Mouse (Mus musculus) myocyte (in vitro differentiated cells): ENCODE data around the gene Zfp512b. TPM values are rescaled to one million over a fixed set of nuclear protein-coding genes. Genes with fewer than 3 reads are reported as not detected.

Source experiments
- H3K27me3 ChIP-seq: one replicate; pipeline ENCODE4 v1.6.1; 2011; ENCODE audit not compliant: control insufficient read depth, insufficient read depth, insufficient read length
- H3K36me3 ChIP-seq: one replicate; pipeline ENCODE4 v1.6.1; 2011; ENCODE audit not compliant: control insufficient read depth, insufficient read depth
- H3K4me2 ChIP-seq: one replicate; pipeline ENCODE4 v1.6.1; 2011; ENCODE audit warnings: low read depth, control low read depth
- H3K4me3 ChIP-seq: one replicate; pipeline ENCODE4 v1.5.1; 2011; ENCODE audit warnings: mild to moderate bottlenecking, control low read depth, moderate library complexity
- H3K79me2 ChIP-seq: one replicate; pipeline ENCODE4 v1.6.1; 2011; ENCODE audit not compliant: control insufficient read depth, insufficient read depth
- H3ac ChIP-seq: one replicate; pipeline ENCODE4 v1.6.1; 2011; ENCODE audit not compliant: control insufficient read depth, insufficient read length
- CEBPB ChIP-seq: IDR thresholded peaks from 2 replicates; pipeline ENCODE4 v1.6.1; 2011; ENCODE audit warnings: mild to moderate bottlenecking, moderate library complexity; ENCODE audit not compliant: poor library complexity, insufficient read depth, severe bottlenecking
- E2F4 ChIP-seq: IDR thresholded peaks from one replicate; pipeline ENCODE4 v1.6.1; 2011; ENCODE audit warnings: mild to moderate bottlenecking, control low read depth, moderate library complexity; ENCODE audit not compliant: insufficient read depth
- MAX ChIP-seq: IDR thresholded peaks from one replicate; pipeline ENCODE4 v1.6.1; 2011; ENCODE audit warnings: low read depth, mild to moderate bottlenecking, control low read depth
- MYOD1 ChIP-seq, 3 experiments: IDR thresholded peaks; one replicate each; pipeline ENCODE4 v1.6.1; 2011; ENCODE audit warnings: control low read depth in 2 of 3, low read depth in 2 of 3, mild to moderate bottlenecking in 2 of 3, moderate library complexity in 1 of 3; ENCODE audit not compliant: insufficient read length in 2 of 3, control insufficient read depth in 1 of 3
- MYOG ChIP-seq, 3 experiments: IDR thresholded peaks; one replicate each; pipeline ENCODE4 v1.6.1; 2011; ENCODE audit warnings: control low read depth in 2 of 3, low read depth in 2 of 3, mild to moderate bottlenecking in 2 of 3; ENCODE audit not compliant: insufficient read length in 2 of 3, control insufficient read depth in 1 of 3, insufficient read depth in 1 of 3
- POLR2A ChIP-seq: IDR thresholded peaks from one replicate; pipeline ENCODE4 v1.6.1; 2011; ENCODE audit warnings: low read depth, mild to moderate bottlenecking, control low read depth, moderate library complexity; ENCODE audit not compliant: insufficient read length
- POLR2AphosphoS2 ChIP-seq: IDR thresholded peaks from one replicate; pipeline ENCODE4 v1.6.1; 2011; ENCODE audit warnings: low read depth, control low read depth; ENCODE audit not compliant: insufficient read length
- REST ChIP-seq: IDR thresholded peaks from one replicate; pipeline ENCODE4 v1.6.1; 2011; ENCODE audit warnings: mild to moderate bottlenecking, control low read depth, moderate library complexity; ENCODE audit not compliant: insufficient read depth, insufficient read length
- SRF ChIP-seq: IDR thresholded peaks from one replicate; pipeline ENCODE4 v1.6.1; 2011; ENCODE audit warnings: low read depth; ENCODE audit not compliant: control insufficient read depth, insufficient read length
- TCF12 ChIP-seq: IDR thresholded peaks from one replicate; pipeline ENCODE4 v1.6.1; 2011; ENCODE audit warnings: mild to moderate bottlenecking, control low read depth; ENCODE audit not compliant: poor library complexity, insufficient read depth, severe bottlenecking
- TCF3 ChIP-seq: IDR thresholded peaks from one replicate; pipeline ENCODE4 v1.6.1; 2011; ENCODE audit warnings: low read depth, control low read depth; ENCODE audit not compliant: insufficient read length
- USF1 ChIP-seq: IDR thresholded peaks from one replicate; pipeline ENCODE4 v1.6.1; 2011; ENCODE audit warnings: low read depth, mild to moderate bottlenecking, control low read depth, moderate library complexity
- polyA plus RNA-seq: library from polyadenylated mRNA; unstranded; fragments of >200 nt; fragmentation: generic; extraction: Trizol; gene quantifications from one replicate; pipeline ENCODE4 v1.2.1, GENCODE M21; 2012; ENCODE audit warnings: missing spikeins

Zfp512b gene
- polyA plus RNA-seq, 1 experiment: 7.0 TPM

- no peak for TF ChIP-seq USF1
- no peak for TF ChIP-seq POLR2A
- peak; percentile 33 for TF ChIP-seq SRF
- no peak for TF ChIP-seq CEBPB
- no peak for TF ChIP-seq MAX
- no peaks in the 10 kb centered on the region for H3K79me2 ChIP-seq
- no peaks in the 10 kb centered on the region for H3K36me3 ChIP-seq
- no peaks in the 10 kb centered on the region for H3K27me3 ChIP-seq
- H3ac ChIP-seq: peak overlapping the region; percentile 92
- peak overlapping the region; percentile 38 for H3K4me3 ChIP-seq
- H3K4me2 ChIP-seq: peak overlapping the region; percentile 93
Measured at GRCm38 (mm10) chr2:181593042-181593421, 429 bp upstream of the Zfp512b start.

DNA sequence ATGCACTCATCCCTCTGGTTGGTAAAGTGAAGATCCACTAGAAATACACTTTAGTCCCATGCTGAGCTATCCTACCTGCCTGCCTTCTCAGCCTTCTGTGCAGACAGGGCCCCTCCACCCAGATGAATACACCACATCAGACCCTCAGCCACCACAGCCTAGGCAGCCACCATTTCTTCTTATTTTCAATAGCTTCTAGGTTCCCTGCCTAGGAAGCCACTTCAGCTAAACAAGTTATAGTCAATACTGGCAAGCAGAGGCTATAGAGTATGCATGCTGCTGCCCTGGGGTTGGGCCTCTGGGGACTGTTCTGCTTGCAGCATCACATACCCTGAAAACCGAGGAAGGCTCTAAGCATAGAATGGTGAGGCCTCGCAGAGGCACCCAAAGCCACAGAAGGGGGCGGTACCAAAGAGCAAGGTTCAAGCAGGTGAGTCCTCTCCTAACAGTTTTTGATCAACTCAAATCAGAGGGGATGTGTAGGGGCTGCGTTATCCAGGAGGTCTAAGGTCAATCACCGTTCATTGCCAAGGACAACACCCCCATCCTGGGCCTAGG is 996 bp downstream of the Zfp512b start, which contains the start of gene Prpf6:
Prpf6 (plus strand) TSS at position 341 of the 558 bp plus-strand sequence.
- Histone ChIP-seq H3K4me3 (peak within 1 kb of the TSS; percentile 38), H3K27me3 (no peaks in the 10 kb centered on the region), H3K4me2 (peak within 1 kb of the TSS; percentile 93), H3K79me2 (no peaks in the 10 kb centered on the region), H3K36me3 (no peaks in the 10 kb centered on the region), H3ac (peak within 1 kb of the TSS; percentile 92)
- no peak for TF ChIP-seq TCF3
- TF ChIP-seq POLR2A: no peak
- no peak for TF ChIP-seq CEBPB
- no peak for TF ChIP-seq POLR2AphosphoS2
- TF ChIP-seq REST: no peak
- TF ChIP-seq E2F4: no peak
- TF ChIP-seq MYOD1 (IDR thresholded peaks at IDR 0.05; ENCODE audit: control insufficient read depth in 1 of 3, insufficient read length in 2 of 3, low read depth in 2 of 3): no peak
- no peak for TF ChIP-seq SRF
- no peak for TF ChIP-seq TCF12
- no peak for TF ChIP-seq USF1
- TF ChIP-seq MYOG (IDR thresholded peaks at IDR 0.05; ENCODE audit: control insufficient read depth in 1 of 3, insufficient read depth in 1 of 3, insufficient read length in 2 of 3, low read depth in 2 of 3): no peak
- no peak for TF ChIP-seq MAX

GRCm38 (mm10) chr2:181590471-181590870 is 2.1 kb downstream of the Zfp512b start:
- peaks cover 7% of the 10 kb centered on the region for H3K36me3 ChIP-seq
- no peaks in the 10 kb centered on the region for H3K27me3 ChIP-seq
- no peak overlapping the region for H3K4me2 ChIP-seq
- no peak overlapping the region for H3ac ChIP-seq
- no peak for TF ChIP-seq MYOD1 (IDR thresholded peaks at IDR 0.05; ENCODE audit: control insufficient read depth in 1 of 3, insufficient read length in 2 of 3, low read depth in 2 of 3)
- no peak for TF ChIP-seq SRF
- no peak for TF ChIP-seq TCF12
- TF ChIP-seq POLR2A: no peak
- no peak for TF ChIP-seq CEBPB
- no peak for TF ChIP-seq USF1
- TF ChIP-seq POLR2AphosphoS2: no peak
- no peak for TF ChIP-seq MAX
- no peak for TF ChIP-seq MYOG (IDR thresholded peaks at IDR 0.05; ENCODE audit: control insufficient read depth in 1 of 3, insufficient read depth in 1 of 3, insufficient read length in 2 of 3, low read depth in 2 of 3)
- TF ChIP-seq REST: no peak
- no peak for TF ChIP-seq TCF3
- TF ChIP-seq E2F4: no peak
- no peak overlapping the region for H3K4me3 ChIP-seq
- H3K79me2 ChIP-seq: no peaks in the 10 kb centered on the region

- Histone ChIP-seq H3K4me2 (no peak overlapping the region), H3K36me3 (peaks cover 11% of the 10 kb centered on the region), H3K4me3 (no peak overlapping the region), H3K27me3 (no peaks in the 10 kb centered on the region), H3K79me2 (no peaks in the 10 kb centered on the region), H3ac (no peak overlapping the region)
- TF ChIP-seq MYOG (IDR thresholded peaks at IDR 0.05; ENCODE audit: control insufficient read depth in 1 of 3, insufficient read depth in 1 of 3, insufficient read length in 2 of 3, low read depth in 2 of 3): no peak
- TF ChIP-seq POLR2A: no peak
- no peak for TF ChIP-seq POLR2AphosphoS2
- TF ChIP-seq E2F4: no peak
- TF ChIP-seq TCF3: no peak
- TF ChIP-seq MYOD1 (IDR thresholded peaks at IDR 0.05; ENCODE audit: control insufficient read depth in 1 of 3, insufficient read length in 2 of 3, low read depth in 2 of 3): no peak
- TF ChIP-seq USF1: no peak
- no peak for TF ChIP-seq CEBPB
- no peak for TF ChIP-seq REST
- TF ChIP-seq SRF: no peak
- no peak for TF ChIP-seq TCF12
- TF ChIP-seq MAX: no peak
Measured at GRCm38 (mm10) chr2:181589732-181590105, 2.9 kb downstream of the Zfp512b start.

DNA sequence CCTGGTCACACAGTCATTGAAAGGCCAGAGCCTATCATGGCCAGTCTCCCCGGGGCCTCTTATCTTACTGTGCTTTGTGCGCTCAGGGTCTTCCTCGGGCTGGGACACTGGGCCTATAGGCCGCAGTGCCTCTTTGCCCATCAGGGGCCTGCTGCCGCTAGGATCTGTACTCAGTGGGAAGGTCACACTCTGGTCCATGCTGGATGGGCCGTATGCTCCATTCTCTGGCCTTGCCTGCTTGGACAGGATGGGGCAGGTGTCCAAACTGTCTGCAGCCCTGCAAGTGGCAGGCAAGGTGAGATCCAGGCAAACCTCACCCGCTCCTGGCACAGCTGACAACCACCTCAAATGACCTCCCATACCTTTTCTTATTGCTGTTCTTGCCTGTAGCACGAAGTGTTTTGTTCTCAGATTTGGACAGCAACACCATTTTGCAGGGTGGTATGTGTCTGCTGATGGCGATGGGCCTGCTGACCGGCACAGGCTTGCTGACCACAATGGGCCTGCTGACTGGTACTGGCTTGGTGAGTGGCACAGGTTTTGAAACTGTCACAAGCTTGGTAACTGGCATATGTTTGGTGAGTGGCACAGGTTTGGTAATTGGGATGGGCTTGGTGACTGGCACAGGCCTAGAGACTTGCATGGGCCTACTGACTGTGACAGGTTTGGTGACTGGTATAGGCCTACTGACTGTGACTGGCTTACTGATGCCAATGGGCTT is 3.4 kb downstream of the Zfp512b start:
- Histone ChIP-seq H3K79me2 (no peaks in the 10 kb centered on the region), H3K4me2 (no peak overlapping the region), H3K27me3 (no peaks in the 10 kb centered on the region), H3K36me3 (peaks cover 12% of the 10 kb centered on the region), H3ac (no peak overlapping the region), H3K4me3 (no peak overlapping the region)
- no peak for TF ChIP-seq SRF
- TF ChIP-seq CEBPB: no peak
- no peak for TF ChIP-seq MYOG (IDR thresholded peaks at IDR 0.05; ENCODE audit: control insufficient read depth in 1 of 3, insufficient read depth in 1 of 3, insufficient read length in 2 of 3, low read depth in 2 of 3)
- no peak for TF ChIP-seq TCF12
- TF ChIP-seq MYOD1 (IDR thresholded peaks at IDR 0.05; ENCODE audit: control insufficient read depth in 1 of 3, insufficient read length in 2 of 3, low read depth in 2 of 3): no peak
- TF ChIP-seq MAX: no peak
- no peak for TF ChIP-seq POLR2A
- no peak for TF ChIP-seq USF1
